Mouse (Mus musculus): Measurements from ENCODE around the gene Slc5a4b. TPM values are rescaled to one million over a fixed set of nuclear protein-coding genes. Genes with fewer than 3 reads are reported as not detected.

The Slc5a4b gene
- polyA plus RNA-seq, 1 experiment = 53.8 TPM

DNA sequence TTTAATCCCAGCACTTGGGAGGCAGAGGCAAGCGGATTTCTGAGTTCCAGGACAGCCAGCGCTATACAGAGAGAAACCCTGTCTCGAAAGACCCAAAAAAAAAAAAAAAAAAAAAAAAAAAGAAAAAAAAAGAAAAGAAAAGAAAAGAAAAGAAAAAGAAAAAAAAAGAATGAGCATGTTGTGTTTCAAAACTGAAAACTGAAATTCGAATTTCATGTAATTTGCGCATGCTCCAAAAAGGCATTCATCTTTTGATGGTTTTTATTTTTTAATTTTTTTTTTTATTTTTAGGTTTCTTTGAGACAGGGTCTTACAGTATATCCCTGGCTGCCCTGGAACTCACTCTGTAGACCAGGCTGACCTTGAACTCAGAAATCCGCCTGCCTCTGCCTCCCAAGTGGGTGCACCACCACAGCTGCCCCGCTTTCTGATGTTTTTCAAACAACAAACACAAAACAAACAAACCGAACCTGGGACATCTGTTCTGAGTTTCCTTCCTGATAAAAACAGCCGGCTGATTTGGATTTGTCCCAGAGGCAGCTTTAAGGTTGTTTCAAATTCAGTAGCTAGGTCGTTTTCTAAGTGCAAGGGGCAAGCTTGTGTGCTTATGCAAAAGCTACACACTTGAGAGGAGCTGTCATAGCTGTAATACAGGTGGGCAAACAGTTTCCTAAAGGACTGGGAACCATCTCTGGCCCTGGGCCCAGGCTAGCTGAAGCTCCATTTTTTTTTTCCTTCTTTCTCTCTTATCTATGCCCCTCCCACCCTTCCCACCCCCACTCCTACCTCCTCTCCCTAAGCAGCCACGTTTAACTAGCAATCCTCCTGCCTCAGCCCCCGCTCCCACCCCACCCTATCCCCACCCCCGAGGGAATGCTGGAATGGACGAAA, 79.0 kb downstream of the Slc5a4b start:
- H3K4me1 ChIP-seq (ENCODE audit: control insufficient read depth, insufficient read depth, insufficient read length, low read length) = peaks cover 2% of the 10 kb centered on the region; the same call in 1 of the 2 replicates
- H3K27me3 ChIP-seq (ENCODE audit: control insufficient read depth, insufficient read depth, low read length) = no peaks in the 10 kb centered on the region
- 37% methylated on average over 14 of the region's 14 CpGs for WGBS
- peaks cover 4% of the 10 kb centered on the region; the same call in 1 of the 2 replicates for H3K36me3 ChIP-seq (ENCODE audit: control insufficient read depth, insufficient read depth, low read length)
- no peak for TF ChIP-seq CTCF (IDR thresholded peaks at IDR 0.05; ENCODE audit: extremely low read depth, insufficient read length, insufficient replicate concordance, low read depth, low read length)
- peak overlapping the region; percentile 85 for H3K4me3 ChIP-seq (ENCODE audit: low read depth, low read length)
- peak overlapping the region; percentile 63 for H3K27ac ChIP-seq (ENCODE audit: insufficient read depth, low read depth, low read length)

DNA sequence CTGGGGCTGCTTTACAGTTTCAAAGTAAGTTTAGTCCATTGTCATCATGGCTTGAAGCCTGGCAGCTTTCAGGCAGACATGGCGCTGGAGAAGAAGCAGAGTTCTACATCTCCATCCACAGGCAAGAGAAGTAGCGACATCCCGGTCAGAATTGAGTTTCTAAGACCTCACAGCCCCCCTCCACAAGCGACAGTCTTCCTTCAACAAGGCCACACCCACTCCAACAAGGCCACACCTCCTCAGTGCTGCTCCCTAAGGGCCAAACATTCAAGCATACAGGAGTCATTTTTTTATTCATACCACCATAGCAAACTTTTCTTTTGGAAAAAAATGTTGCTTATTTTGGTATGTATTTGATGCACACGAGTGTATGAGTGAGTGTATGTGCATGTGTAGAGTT, 80.3 kb downstream of the Slc5a4b start:
- 76% methylated on average over 5 of the region's 5 CpGs for WGBS
- Histone ChIP-seq H3K27me3 (ENCODE audit: control insufficient read depth, insufficient read depth, low read length) (no peaks in the 10 kb centered on the region), H3K27ac (ENCODE audit: insufficient read depth, low read depth, low read length) (no peak overlapping the region), H3K4me3 (ENCODE audit: low read depth, low read length) (no peak overlapping the region), H3K4me1 (ENCODE audit: control insufficient read depth, insufficient read depth, insufficient read length, low read length) (peaks cover 2% of the 10 kb centered on the region; the same call in 1 of the 2 replicates), H3K36me3 (ENCODE audit: control insufficient read depth, insufficient read depth, low read length) (peaks cover 2% of the 10 kb centered on the region; the same call in 1 of the 2 replicates)
- no peak for TF ChIP-seq CTCF (IDR thresholded peaks at IDR 0.05; ENCODE audit: extremely low read depth, insufficient read length, insufficient replicate concordance, low read depth, low read length)
- TF ChIP-seq POLR2A (IDR thresholded peaks at IDR 0.05; ENCODE audit: low read depth, low read length) = no peak

DNA sequence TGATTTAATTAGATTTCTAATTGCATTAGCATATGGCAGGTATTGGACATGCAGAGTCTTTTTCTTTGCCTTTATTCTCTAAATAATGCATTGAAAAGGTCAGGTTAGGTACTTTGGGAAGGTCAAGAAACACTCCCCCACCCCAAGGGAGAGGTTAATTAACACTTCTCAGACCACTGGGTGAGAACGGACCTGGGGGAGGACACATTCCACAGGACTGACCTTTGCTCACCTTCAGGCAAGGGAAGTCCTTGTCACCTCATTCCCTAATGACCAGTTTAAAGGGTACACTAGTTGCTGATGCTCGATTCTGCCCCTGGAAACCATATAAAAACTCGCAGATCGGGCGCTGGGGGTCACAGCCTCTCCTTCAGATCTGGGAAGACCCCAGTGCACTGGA, 81.5 kb downstream of the Slc5a4b start:
- TF ChIP-seq CTCF (IDR thresholded peaks at IDR 0.05; ENCODE audit: extremely low read depth, insufficient read length, insufficient replicate concordance, low read depth, low read length) (no peak), POLR2A (IDR thresholded peaks at IDR 0.05; ENCODE audit: low read depth, low read length) (no peak)
- WGBS = 82% methylated on average over 5 of the region's 5 CpGs
- H3K36me3 ChIP-seq (ENCODE audit: control insufficient read depth, insufficient read depth, low read length) = no peaks in the 10 kb centered on the region
- peaks cover 1% of the 10 kb centered on the region; the same call in 1 of the 2 replicates for H3K4me1 ChIP-seq (ENCODE audit: control insufficient read depth, insufficient read depth, insufficient read length, low read length)
- H3K27me3 ChIP-seq (ENCODE audit: control insufficient read depth, insufficient read depth, low read length) = no peaks in the 10 kb centered on the region
- H3K27ac ChIP-seq (ENCODE audit: insufficient read depth, low read depth, low read length) = no peak overlapping the region
- H3K4me3 ChIP-seq (ENCODE audit: low read depth, low read length) = no peak overlapping the region

DNA sequence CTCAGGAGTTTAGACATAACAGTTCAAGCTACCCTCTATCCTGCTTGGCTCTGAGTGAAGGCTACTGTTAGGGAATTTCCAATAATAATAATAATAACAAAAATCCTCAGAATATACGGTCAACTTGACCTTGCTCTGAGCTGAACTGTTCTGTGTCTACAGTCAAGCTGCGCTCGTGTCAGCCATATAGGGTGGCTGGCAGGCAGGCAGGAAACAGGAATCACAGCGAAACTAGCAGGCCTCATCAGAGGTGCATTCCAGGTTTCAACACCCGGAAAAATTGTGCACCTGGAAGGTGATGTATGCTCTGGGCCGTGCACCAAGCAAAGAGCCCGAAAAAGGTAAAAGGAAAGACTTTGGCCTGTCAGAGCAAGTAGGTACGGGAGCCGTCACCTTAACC, 82.4 kb downstream of the Slc5a4b start:
- Histone ChIP-seq H3K27ac (ENCODE audit: insufficient read depth, low read depth, low read length) (0 out of 2 replicates have a peak overlapping the region, but pooled peaks have one; percentile 12), H3K27me3 (ENCODE audit: control insufficient read depth, insufficient read depth, low read length) (no peaks in the 10 kb centered on the region), H3K36me3 (ENCODE audit: control insufficient read depth, insufficient read depth, low read length) (no peaks in the 10 kb centered on the region), H3K4me3 (ENCODE audit: low read depth, low read length) (no peak overlapping the region), H3K4me1 (ENCODE audit: control insufficient read depth, insufficient read depth, insufficient read length, low read length) (no peaks in the 10 kb centered on the region)
- no peak for TF ChIP-seq CTCF (IDR thresholded peaks at IDR 0.05; ENCODE audit: extremely low read depth, insufficient read length, insufficient replicate concordance, low read depth, low read length)
- no peak for TF ChIP-seq POLR2A (IDR thresholded peaks at IDR 0.05; ENCODE audit: low read depth, low read length)
- 55% methylated on average over 9 of the region's 9 CpGs for WGBS

DNA sequence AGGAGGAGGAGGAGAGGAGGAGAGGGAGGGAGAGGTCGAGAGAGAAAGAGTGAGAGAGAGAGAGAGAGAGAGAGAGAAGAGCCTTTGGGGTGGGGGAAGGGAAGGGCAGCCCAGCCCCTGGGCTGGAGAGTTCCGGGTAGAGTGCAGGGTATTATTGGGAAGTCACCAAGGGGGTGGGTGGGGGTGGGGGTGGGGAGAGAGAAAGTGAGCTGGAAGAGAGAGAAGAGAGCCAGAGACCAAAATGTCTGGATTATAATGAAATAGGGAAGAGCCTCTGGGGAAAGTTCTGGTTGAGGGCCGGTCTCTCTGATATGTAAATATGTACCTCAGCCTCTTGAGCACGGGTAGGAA, 82.8 kb downstream of the Slc5a4b start:
- Histone ChIP-seq H3K4me3 (ENCODE audit: low read depth, low read length) (no peak overlapping the region), H3K27ac (ENCODE audit: insufficient read depth, low read depth, low read length) (no peak overlapping the region)
- WGBS = 27% methylated on average over 3 of the region's 4 CpGs

DNA sequence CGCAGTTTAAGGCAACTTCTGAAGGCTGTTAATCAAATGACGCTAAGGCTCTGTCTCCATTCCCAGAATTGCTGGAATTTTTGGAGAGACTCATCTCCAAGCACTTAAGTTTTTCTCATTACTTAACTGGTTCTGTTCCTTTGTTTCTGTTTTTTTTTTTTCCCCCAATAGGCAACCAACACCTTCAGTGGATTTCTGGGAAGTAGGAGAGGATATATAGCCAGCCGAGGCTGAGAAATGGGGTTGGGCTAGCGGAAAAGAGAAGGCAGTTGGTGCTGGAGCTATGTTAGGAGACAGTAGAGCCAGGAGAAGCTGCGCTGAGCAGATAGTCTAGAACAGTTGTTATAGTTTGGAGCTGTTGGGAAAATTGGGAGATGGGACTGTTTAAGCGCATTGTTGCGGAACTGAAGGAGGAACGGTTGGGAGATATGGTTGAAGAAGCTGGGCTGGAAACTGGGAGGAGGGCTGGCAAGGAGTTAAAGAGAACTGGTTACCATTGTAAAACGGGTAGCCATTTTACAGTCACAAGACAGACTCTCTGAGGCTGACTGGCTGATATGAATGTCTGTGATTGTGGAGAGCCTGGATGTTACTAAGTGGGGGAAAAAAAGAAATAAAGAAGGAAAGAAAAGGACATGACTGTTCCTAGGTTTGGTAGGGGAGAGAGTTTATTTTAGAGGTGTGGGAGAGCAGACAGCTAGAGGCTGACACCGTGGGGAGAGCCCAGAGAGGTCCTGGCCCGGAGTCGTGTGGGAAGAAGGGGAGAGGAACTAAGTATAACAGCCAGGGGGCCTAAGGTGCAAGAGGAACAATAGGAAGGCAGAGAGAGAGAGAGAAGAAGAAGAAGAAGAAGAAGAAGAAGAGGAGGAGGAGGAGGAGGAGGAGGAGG, 83.4 kb downstream of the Slc5a4b start:
- Histone ChIP-seq H3K4me1 (ENCODE audit: control insufficient read depth, insufficient read depth, insufficient read length, low read length) (no peaks in the 10 kb centered on the region), H3K4me3 (ENCODE audit: low read depth, low read length) (no peak overlapping the region), H3K27ac (ENCODE audit: insufficient read depth, low read depth, low read length) (no peak overlapping the region), H3K36me3 (ENCODE audit: control insufficient read depth, insufficient read depth, low read length) (no peaks in the 10 kb centered on the region), H3K27me3 (ENCODE audit: control insufficient read depth, insufficient read depth, low read length) (no peaks in the 10 kb centered on the region)
- WGBS = 72% methylated on average over 12 of the region's 12 CpGs
- no peak for TF ChIP-seq CTCF (IDR thresholded peaks at IDR 0.05; ENCODE audit: extremely low read depth, insufficient read length, insufficient replicate concordance, low read depth, low read length)
- TF ChIP-seq POLR2A (IDR thresholded peaks at IDR 0.05; ENCODE audit: low read depth, low read length) = no peak

More for the DNA sequence above, 82.8 kb downstream of the Slc5a4b start:
- H3K27me3 ChIP-seq (ENCODE audit: control insufficient read depth, insufficient read depth, low read length) = no peaks in the 10 kb centered on the region
- H3K4me1 ChIP-seq (ENCODE audit: control insufficient read depth, insufficient read depth, insufficient read length, low read length) = no peaks in the 10 kb centered on the region
- TF ChIP-seq POLR2A (IDR thresholded peaks at IDR 0.05; ENCODE audit: low read depth, low read length) = no peak
- TF ChIP-seq CTCF (IDR thresholded peaks at IDR 0.05; ENCODE audit: extremely low read depth, insufficient read length, insufficient replicate concordance, low read depth, low read length) = no peak
- H3K36me3 ChIP-seq (ENCODE audit: control insufficient read depth, insufficient read depth, low read length) = no peaks in the 10 kb centered on the region

All from small intestine, adult 2 months (tissue).